10 mouse cellular contexts compared by ENCODE assay signal in the genomic region with DNA sequence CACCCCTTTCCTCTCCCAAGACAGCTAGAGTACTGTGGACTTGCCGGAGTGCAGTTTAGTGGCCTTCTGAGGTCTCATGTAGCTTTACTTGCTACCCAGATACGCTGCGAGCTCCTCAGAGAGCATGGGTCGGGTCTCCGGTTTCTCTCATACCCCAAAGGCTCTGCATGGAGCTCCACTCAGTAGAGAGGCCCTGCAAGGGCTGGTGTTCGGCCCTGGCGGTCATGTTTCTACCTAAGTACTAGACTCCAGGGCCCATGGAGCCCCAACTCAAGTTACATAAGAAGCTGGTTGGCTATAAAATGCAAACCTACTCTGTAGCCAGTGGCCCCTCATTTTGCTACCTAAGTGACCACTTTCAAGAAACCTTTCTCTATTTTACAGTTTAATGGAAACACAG. TPM values are rescaled to one million over a fixed set of nuclear protein-coding genes. Genes with fewer than 3 reads are reported as not detected.
DNase-seq lines count a peak whose midpoint lies in the region; ATAC-seq and TF ChIP-seq lines count a peak whose summit lies in the region.
"Had no signal": no experiment of that assay in that cellular context is flagged by ENCODE, and none has a peak within 500 bp of the region (broad histone marks: within the 10 kb centered on the region; RNA-seq: fewer than 3 reads in every experiment).

No protein-coding gene starts in this region.

- H3K9ac ChIP-seq in kidney, embryonic 14.5 days (ENCODE audit: low read depth, low read length), result no peak overlapping the region
- peak overlapping the region; percentile 44; the same call in 1 of the 2 replicates for H3K9ac ChIP-seq in ES-E14 (ENCODE audit: insufficient read depth, low read depth, low read length, poor library complexity, severe bottlenecking)
- H3K9ac ChIP-seq in embryonic facial prominence, embryonic 12.5 days, result no peak overlapping the region
- H3K9ac ChIP-seq in limb, embryonic 14.5 days (ENCODE audit: low read depth, low read length, severe bottlenecking), result peak overlapping the region; percentile 29
- H3K9ac ChIP-seq: midbrain, embryonic 12.5 days; neural tube, embryonic 15.5 days had no signal

- H3K36me3 ChIP-seq in kidney, embryonic 14.5 days (ENCODE audit: control insufficient read depth, insufficient read depth, low read length), result peaks cover 3% of the 10 kb centered on the region; the same call in 1 of the 2 replicates
- H3K36me3 ChIP-seq in ES-E14 (ENCODE audit: control insufficient read depth, insufficient read depth, low read length, poor library complexity, severe bottlenecking), result peaks cover 22% of the 10 kb centered on the region
- peaks cover 5% of the 10 kb centered on the region; the same call in 1 of the 2 replicates for H3K36me3 ChIP-seq in embryonic facial prominence, embryonic 12.5 days
- peaks cover 5% of the 10 kb centered on the region; the same call in 1 of the 2 replicates for H3K36me3 ChIP-seq in limb, embryonic 14.5 days (ENCODE audit: control insufficient read depth, insufficient read depth, low read length)
- H3K36me3 ChIP-seq: midbrain, embryonic 12.5 days had no signal

- H3K4me3 ChIP-seq in kidney, embryonic 14.5 days (ENCODE audit: low read length), result no peak overlapping the region
- peak overlapping the region in 1 of 2 experiments; percentile 7; a peak in 1 of 4 replicates for H3K4me3 ChIP-seq in ES-E14 (ENCODE audit: insufficient read depth in 1 of 2, low read depth in 1 of 2, low read length in 2 of 2, poor library complexity in 1 of 2, severe bottlenecking in 1 of 2)
- H3K4me3 ChIP-seq in embryonic facial prominence, embryonic 12.5 days, result no peak overlapping the region
- H3K4me3 ChIP-seq in limb, embryonic 14.5 days (replicated peaks; ENCODE audit: low read length), result peak overlapping the region; percentile 1; the same call in 1 of the 2 replicates
- H3K4me3 ChIP-seq: midbrain, embryonic 12.5 days; neural tube, embryonic 15.5 days had no signal

- no peak for DNase-seq in kidney, postnatal 25 days
- DNase-seq in ES-E14 (ENCODE audit: low read depth, low spot score), result no peak
- DNase-seq in limb, embryonic 14.5 days (ENCODE audit: low spot score), result peak; percentile 41
- DNase-seq in spleen, postnatal 36 days (ENCODE audit: low spot score in 2 of 2), result no peak
- no peak for DNase-seq in gastrocnemius, postnatal 10 days
- DNase-seq: thymus, adult 18-20 months had no signal

- TF ChIP-seq POLR2A in limb, embryonic 14.5 days (IDR thresholded peaks at IDR 0.05; ENCODE audit: borderline replicate concordance, extremely low read depth, insufficient read depth, insufficient read length), result no peak

- WGBS in kidney, embryonic 14.5 days, result 48% methylated on average over 7 of the region's 7 CpGs
- 70% methylated on average over 7 of the region's 7 CpGs for WGBS in embryonic facial prominence, embryonic 12.5 days
- WGBS in limb, embryonic 14.5 days, result 48% methylated on average over 7 of the region's 7 CpGs

- in situ Hi-C loops in ES-E14 (cut with MboI; ENCODE audit: low sequenced_read_pairs in 2 of 2, unreplicated experiment in 2 of 2), result no loop called here

- H3K4me1 ChIP-seq in kidney, embryonic 14.5 days (ENCODE audit: control insufficient read depth, insufficient read depth, low read length), result peaks cover 86% of the 10 kb centered on the region
- peaks cover 39 to 41% of the 10 kb centered on the region in 2 experiments for H3K4me1 ChIP-seq in ES-E14 (ENCODE audit: control insufficient read depth in 2 of 2, insufficient read depth in 2 of 2, low read length in 2 of 2, poor library complexity in 1 of 2)
- H3K4me1 ChIP-seq in embryonic facial prominence, embryonic 12.5 days, result peaks cover 91% of the 10 kb centered on the region
- peaks cover 97% of the 10 kb centered on the region for H3K4me1 ChIP-seq in limb, embryonic 14.5 days (ENCODE audit: control insufficient read depth, insufficient read depth, low read length)

- H3K27ac ChIP-seq in kidney, embryonic 14.5 days (ENCODE audit: low read depth, low read length), result peak overlapping the region; percentile 19; the same call in 1 of the 2 replicates
- H3K27ac ChIP-seq in ES-E14 (ENCODE audit: insufficient read depth, low read depth, low read length, poor library complexity, severe bottlenecking), result 0 out of 2 replicates have a peak overlapping the region, but pooled peaks have one; percentile 24
- H3K27ac ChIP-seq in embryonic facial prominence, embryonic 12.5 days, result peak overlapping the region; percentile 77
- H3K27ac ChIP-seq in limb, embryonic 14.5 days (replicated peaks; ENCODE audit: low read depth, low read length), result peak overlapping the region; percentile 81
- H3K27ac ChIP-seq: midbrain, embryonic 12.5 days; neural tube, embryonic 15.5 days had no signal

- H3K4me2 ChIP-seq in kidney, embryonic 14.5 days (replicated peaks; ENCODE audit: low read depth, low read length), result no peak overlapping the region
- no peak overlapping the region; the same call in 1 of the 2 replicates for H3K4me2 ChIP-seq in embryonic facial prominence, embryonic 12.5 days (replicated peaks)
- peak overlapping the region; percentile 26 for H3K4me2 ChIP-seq in limb, embryonic 14.5 days (replicated peaks; ENCODE audit: low read depth, low read length, severe bottlenecking)
- H3K4me2 ChIP-seq: midbrain, embryonic 12.5 days; neural tube, embryonic 15.5 days had no signal

- no peak for ATAC-seq in kidney, embryonic 14.5 days (ENCODE audit: low FRiP score, low TSS enrichment)
- ATAC-seq in embryonic facial prominence, embryonic 12.5 days (ENCODE audit: insufficient number of reproducible peaks, insufficient read depth, low FRiP score, low TSS enrichment), result no peak
- ATAC-seq in limb, embryonic 14.5 days (ENCODE audit: low FRiP score, low read depth), result peak; percentile 13; the same call in 1 of the 2 replicates

- H3K9me3 ChIP-seq in kidney, embryonic 14.5 days (ENCODE audit: control insufficient read depth, low read length), result no peaks in the 10 kb centered on the region
- no peaks in the 10 kb centered on the region for H3K9me3 ChIP-seq in ES-E14 (ENCODE audit: control insufficient read depth, insufficient read depth, low read depth, low read length)
- H3K9me3 ChIP-seq in embryonic facial prominence, embryonic 12.5 days, result no peaks in the 10 kb centered on the region
- no peaks in the 10 kb centered on the region for H3K9me3 ChIP-seq in limb, embryonic 14.5 days (ENCODE audit: control insufficient read depth, low read length)
- H3K9me3 ChIP-seq: midbrain, embryonic 12.5 days; neural tube, embryonic 15.5 days had no signal

- H3K27me3 ChIP-seq in kidney, embryonic 14.5 days (ENCODE audit: control insufficient read depth, insufficient read depth, low read length), result no peaks in the 10 kb centered on the region
- H3K27me3 ChIP-seq in embryonic facial prominence, embryonic 12.5 days, result no peaks in the 10 kb centered on the region
- no peaks in the 10 kb centered on the region for H3K27me3 ChIP-seq in limb, embryonic 14.5 days (ENCODE audit: control insufficient read depth, insufficient read depth, low read length)
- H3K27me3 ChIP-seq: midbrain, embryonic 12.5 days; neural tube, embryonic 15.5 days had no signal

TF ChIP-seq in ES-E14, 5 proteins besides CTCF, POLR2A, EP300 and RAD21:
- TF ChIP-seq MAFK (IDR thresholded peaks at IDR 0.05; ENCODE audit: insufficient read depth, low read depth, low read length) (no peak), ZC3H11A (IDR thresholded peaks at IDR 0.05; ENCODE audit: borderline replicate concordance, low read depth, low read length) (no peak), CHD2 (IDR thresholded peaks at IDR 0.05; ENCODE audit: low read depth, low read length) (no peak), HCFC1 (IDR thresholded peaks at IDR 0.05; ENCODE audit: borderline replicate concordance, insufficient read depth, low read length) (no peak), ZNF384 (IDR thresholded peaks at IDR 0.05; ENCODE audit: low read depth, low read length) (no peak)
TF ChIP-seq in ES-E14: peak in this region for 0.

RNA-seq across cellular contexts. Expression of a gene that starts 13.4 kb away (rescaled TPM):
- polyA plus RNA-seq in kidney, embryonic 14.5 days (2014; fragmentation: Nextera tagmentation; extraction: Ambion mirVana), result 176 and 239 TPM in 2 replicates
- total RNA-seq in ES-E14 (2012; rRNA removed), result 566 and 627 TPM in 2 replicates
- 233 and 253 TPM in 2 replicates for polyA plus RNA-seq in embryonic facial prominence, embryonic 12.5 days (2016; fragmentation: Nextera tagmentation; extraction: Ambion mirVana)
- 268 and 299 TPM in 2 replicates for polyA plus RNA-seq in limb, embryonic 14.5 days (2012; rRNA removed)
- 295 and 304 TPM in 2 replicates for polyA plus RNA-seq in limb, embryonic 14.5 days (2014; fragmentation: Nextera tagmentation; extraction: Ambion mirVana)
- total RNA-seq in gastrocnemius, postnatal 10 days (2021), result 100 to 1,000 TPM in 1 of 2 experiments, 10 to 100 TPM in 1; 90.2 to 120 TPM

RNA-seq across cellular contexts. Expression of a gene that starts 32.9 kb away (rescaled TPM):
- 458 and 497 TPM in 2 replicates for polyA plus RNA-seq in kidney, embryonic 14.5 days (2014; fragmentation: Nextera tagmentation; extraction: Ambion mirVana)
- total RNA-seq in ES-E14 (2012; rRNA removed), result 474 and 500 TPM in 2 replicates
- polyA plus RNA-seq in embryonic facial prominence, embryonic 12.5 days (2016; fragmentation: Nextera tagmentation; extraction: Ambion mirVana), result 392 and 419 TPM in 2 replicates
- polyA plus RNA-seq in limb, embryonic 14.5 days (2012; rRNA removed), result 473 and 518 TPM in 2 replicates
- polyA plus RNA-seq in limb, embryonic 14.5 days (2014; fragmentation: Nextera tagmentation; extraction: Ambion mirVana), result 450 TPM in 2 replicates
- total RNA-seq in gastrocnemius, postnatal 10 days (2021), result 100 to 1,000 TPM; 169 to 174 TPM

RNA-seq across cellular contexts. Expression of a gene that starts 33.1 kb away (rescaled TPM):
- polyA plus RNA-seq in kidney, embryonic 14.5 days (2014; fragmentation: Nextera tagmentation; extraction: Ambion mirVana), result 9.8 and 12.6 TPM in 2 replicates
- total RNA-seq in ES-E14 (2012; rRNA removed), result 14.8 and 15.6 TPM in 2 replicates
- polyA plus RNA-seq in embryonic facial prominence, embryonic 12.5 days (2016; fragmentation: Nextera tagmentation; extraction: Ambion mirVana), result 6.7 and 9.3 TPM in 2 replicates
- 9.3 and 9.5 TPM in 2 replicates for polyA plus RNA-seq in limb, embryonic 14.5 days (2012; rRNA removed)
- polyA plus RNA-seq in limb, embryonic 14.5 days (2014; fragmentation: Nextera tagmentation; extraction: Ambion mirVana), result 6.4 and 7.0 TPM in 2 replicates
- total RNA-seq in gastrocnemius, postnatal 10 days (2021), result under 1 TPM; 0.66 to 0.93 TPM

Comparison
In these comparisons a context has a peak if more than half of its experiments do, and no peak if none do; other contexts are left out.
1. H3K27ac ChIP-seq: peak in every context shown above with its lines; median percentile 81 in limb, embryonic 14.5 days; 77 in embryonic facial prominence, embryonic 12.5 days; 24 in ES-E14; 19 in kidney, embryonic 14.5 days.
2. H3K9ac ChIP-seq: peak in ES-E14 (single experiment) and limb, embryonic 14.5 days (single experiment); none in kidney, embryonic 14.5 days (single experiment) and embryonic facial prominence, embryonic 12.5 days (single experiment).